Mouse (Mus musculus) kidney, embryonic 16.5 days (tissue): ENCODE data around the gene Slc37a1. TPM values are rescaled to one million over a fixed set of nuclear protein-coding genes. Genes with fewer than 3 reads are reported as not detected.

Source experiments
- ATAC-seq: fragments of 200-750 bp; cut with Nextera tagmentation; 2 replicates; pipeline ENCODE4 v1.8.0; 2017; ENCODE audit warnings: moderate TSS enrichment; ENCODE audit not compliant: low FRiP score, low TSS enrichment
- H3K27ac ChIP-seq: fragments of 300-500 bp; sonication (generic); 2 replicates; pipeline ENCODE4 v1.5.1; 2014; ENCODE audit warnings: low read length
- H3K27me3 ChIP-seq: fragments of 300-500 bp; sonication (generic); 2 replicates; pipeline ENCODE4 v1.6.1; 2014; ENCODE audit warnings: low read length, control low read depth, mixed read lengths; ENCODE audit not compliant: insufficient read depth
- H3K36me3 ChIP-seq: fragments of 300-500 bp; sonication (generic); 2 replicates; pipeline ENCODE4 v1.6.1; 2014; ENCODE audit warnings: low read length, control low read depth, mixed read lengths; ENCODE audit not compliant: insufficient read depth
- H3K4me1 ChIP-seq: fragments of 300-500 bp; sonication (generic); 2 replicates; pipeline ENCODE4 v1.6.1; 2014; ENCODE audit warnings: low read length, control low read depth, mixed read lengths; ENCODE audit not compliant: insufficient read depth
- H3K4me2 ChIP-seq: fragments of 300-500 bp; sonication (generic); replicated peaks from 2 replicates; pipeline ENCODE4 v1.6.1; 2014; ENCODE audit warnings: low read depth, low read length
- H3K4me3 ChIP-seq: fragments of 300-500 bp; sonication (generic); 2 replicates; pipeline ENCODE4 v1.5.1; 2014; ENCODE audit warnings: mild to moderate bottlenecking, low read length
- H3K9ac ChIP-seq: fragments of 300-500 bp; sonication (generic); replicated peaks from 2 replicates; pipeline ENCODE4 v1.6.1; 2014; ENCODE audit warnings: low read length
- H3K9me3 ChIP-seq: fragments of 300-500 bp; sonication (generic); 2 replicates; pipeline ENCODE4 v1.6.1; 2016; ENCODE audit warnings: low read length, control low read depth
- WGBS: fragments of 180-500 bp; shearing (Covaris S2); extraction: QIAGEN DNeasy Blood & Tissue Kit; methylation state at CpG from one replicate; pipeline ENCODE4 v1.1.7; 2014; 5-methylcytosine and 5-hydroxymethylcytosine counted together
- polyA plus RNA-seq: library from polyadenylated mRNA; unstranded; fragments of >200 nt; fragmentation: Nextera tagmentation; extraction: Ambion mirVana; gene quantifications from 2 replicates; pipeline ENCODE4 v1.2.1, GENCODE M21; 2015

Slc37a1 gene
- polyA plus RNA-seq, 1 experiment from 2014 or later = 2.8 TPM

- H3K9ac ChIP-seq = no peak overlapping the region
- no peak overlapping the region for H3K4me2 ChIP-seq
- H3K27me3 ChIP-seq = no peaks in the 10 kb centered on the region
- H3K9me3 ChIP-seq = no peaks in the 10 kb centered on the region
- H3K27ac ChIP-seq = no peak overlapping the region
- whole genome bisulfite sequencing = 79% methylated on average over 9 of the region's 9 CpGs
- H3K4me3 ChIP-seq = no peak overlapping the region
- ATAC-seq = no peak
- H3K4me1 ChIP-seq = peaks cover 11% of the 10 kb centered on the region
- H3K36me3 ChIP-seq = no peaks in the 10 kb centered on the region
Observed at GRCm38 (mm10) chr17:31311047-31311446, 24.5 kb downstream of the Slc37a1 start.

GRCm38 (mm10) chr17:31312648-31313047 is 26.1 kb downstream of the Slc37a1 start:
- ATAC-seq = peak; percentile 49; the same call in 1 of the 2 replicates
- 61% methylated on average over 10 of the region's 10 CpGs for WGBS

GRCm38 (mm10) chr17:31315046-31315792 is 28.6 kb downstream of the Slc37a1 start:
- Histone ChIP-seq H3K4me2 (no peak overlapping the region), H3K4me3 (no peak overlapping the region), H3K9ac (no peak overlapping the region), H3K9me3 (no peaks in the 10 kb centered on the region), H3K27ac (no peak overlapping the region), H3K36me3 (no peaks in the 10 kb centered on the region), H3K27me3 (no peaks in the 10 kb centered on the region), H3K4me1 (peaks cover 11% of the 10 kb centered on the region)
- ATAC-seq = no peak
- 36% methylated on average over 13 of the region's 13 CpGs for WGBS

More at GRCm38 (mm10) chr17:31312648-31313047, 26.1 kb downstream of the Slc37a1 start:
- peaks cover 11% of the 10 kb centered on the region for H3K4me1 ChIP-seq
- H3K36me3 ChIP-seq = no peaks in the 10 kb centered on the region
- no peak overlapping the region for H3K4me2 ChIP-seq
- H3K9me3 ChIP-seq = no peaks in the 10 kb centered on the region
- H3K4me3 ChIP-seq = no peak overlapping the region
- no peaks in the 10 kb centered on the region for H3K27me3 ChIP-seq
- no peak overlapping the region for H3K27ac ChIP-seq
- H3K9ac ChIP-seq = no peak overlapping the region

- no peak overlapping the region for H3K9ac ChIP-seq
- no peaks in the 10 kb centered on the region for H3K9me3 ChIP-seq
- no peak overlapping the region for H3K4me2 ChIP-seq
- H3K4me1 ChIP-seq = peaks cover 11% of the 10 kb centered on the region
- WGBS = 70% methylated on average over 6 of the region's 6 CpGs
- ATAC-seq = no peak
- H3K27ac ChIP-seq = no peak overlapping the region
- H3K36me3 ChIP-seq = no peaks in the 10 kb centered on the region
- no peaks in the 10 kb centered on the region for H3K27me3 ChIP-seq
- no peak overlapping the region for H3K4me3 ChIP-seq
Observed at GRCm38 (mm10) chr17:31315993-31316392, 29.4 kb downstream of the Slc37a1 start.

- H3K4me3 ChIP-seq = no peak overlapping the region
- no peak overlapping the region for H3K9ac ChIP-seq
- H3K27me3 ChIP-seq = no peaks in the 10 kb centered on the region
- 84% methylated on average over 3 of the region's 3 CpGs for WGBS
- H3K27ac ChIP-seq = no peak overlapping the region
- no peaks in the 10 kb centered on the region for H3K36me3 ChIP-seq
- H3K4me2 ChIP-seq = no peak overlapping the region
- H3K4me1 ChIP-seq = peaks cover 11% of the 10 kb centered on the region
- H3K9me3 ChIP-seq = no peaks in the 10 kb centered on the region
- ATAC-seq = no peak
Observed at GRCm38 (mm10) chr17:31316998-31317397, 30.4 kb downstream of the Slc37a1 start.

- WGBS = 54% methylated on average over 22 of the region's 22 CpGs
- H3K36me3 ChIP-seq = no peaks in the 10 kb centered on the region
- H3K9ac ChIP-seq = no peak overlapping the region
- H3K4me3 ChIP-seq = no peak overlapping the region
- H3K27me3 ChIP-seq = no peaks in the 10 kb centered on the region
- peaks cover 7% of the 10 kb centered on the region for H3K4me1 ChIP-seq
- no peak overlapping the region for H3K4me2 ChIP-seq
- no peak overlapping the region for H3K27ac ChIP-seq
- ATAC-seq = no peak
- H3K9me3 ChIP-seq = no peaks in the 10 kb centered on the region
Observed at GRCm38 (mm10) chr17:31317521-31318272, 31.1 kb downstream of the Slc37a1 start.

- Histone ChIP-seq H3K4me2 (no peak overlapping the region), H3K27me3 (no peaks in the 10 kb centered on the region), H3K9me3 (no peaks in the 10 kb centered on the region), H3K9ac (no peak overlapping the region), H3K27ac (no peak overlapping the region), H3K4me1 (peaks cover 7% of the 10 kb centered on the region), H3K36me3 (no peaks in the 10 kb centered on the region), H3K4me3 (no peak overlapping the region)
- no peak for ATAC-seq
- WGBS = 87% methylated on average over 19 of the region's 19 CpGs
Observed at GRCm38 (mm10) chr17:31318906-31319767, 32.5 kb downstream of the Slc37a1 start.

GRCm38 (mm10) chr17:31321425-31321824 is 34.8 kb downstream of the Slc37a1 start:
- Histone ChIP-seq H3K4me2 (no peak overlapping the region), H3K36me3 (no peaks in the 10 kb centered on the region), H3K9me3 (no peaks in the 10 kb centered on the region), H3K4me1 (no peaks in the 10 kb centered on the region), H3K4me3 (no peak overlapping the region), H3K27ac (no peak overlapping the region), H3K27me3 (no peaks in the 10 kb centered on the region), H3K9ac (no peak overlapping the region)
- 77% methylated on average over 12 of the region's 12 CpGs for WGBS
- ATAC-seq = no peak

GRCm38 (mm10) chr17:31322446-31322845 is 35.9 kb downstream of the Slc37a1 start:
- Histone ChIP-seq H3K27ac (no peak overlapping the region), H3K36me3 (no peaks in the 10 kb centered on the region), H3K9ac (no peak overlapping the region), H3K9me3 (no peaks in the 10 kb centered on the region), H3K4me2 (no peak overlapping the region), H3K4me3 (no peak overlapping the region), H3K27me3 (no peaks in the 10 kb centered on the region), H3K4me1 (no peaks in the 10 kb centered on the region)
- 73% methylated on average over 4 of the region's 4 CpGs for WGBS
- no peak for ATAC-seq
